Mouse (Mus musculus) urinary bladder, adult 18-20 months (tissue): ENCODE measurements around the gene Cpne8.

ENCODE experiments used
- DNase-seq, 2 experiments: peaks; one replicate each; pipeline ENCODE4 v3.0.0; 2022; ENCODE audit warnings: low spot score in 2 of 2, mixed read lengths in 2 of 2

Gene Cpne8

GRCm38 (mm10) chr15:90678985-90679759, at the start of gene Cpne8:
Cpne8 (minus strand) TSS chr15:90679432.
- peak; percentile 75 to 78 for DNase-seq

GRCm38 (mm10) chr15:90717717-90718116, 38.5 kb upstream of the Cpne8 start:
- DNase-seq = peak; percentile 2 to 30

GRCm38 (mm10) chr15:90709296-90709695, 30.1 kb upstream of the Cpne8 start:
- DNase-seq = no peak

- no peak for DNase-seq
These were observed 25.1 kb upstream of the Cpne8 start for GRCm38 (mm10) chr15:90704314-90704713.

GRCm38 (mm10) chr15:90703502-90704232, 24.4 kb upstream of the Cpne8 start:
- DNase-seq = no peak

- DNase-seq = no peak
These were observed 7.5 kb upstream of the Cpne8 start for GRCm38 (mm10) chr15:90686770-90687169.

GRCm38 (mm10) chr15:90679760-90680579, 738 bp upstream of the Cpne8 start:
- DNase-seq = peak; percentile 49 to 56

- DNase-seq = peak; percentile 30 to 52
These were observed 744 bp downstream of the Cpne8 start for GRCm38 (mm10) chr15:90678488-90678887.

- no peak for DNase-seq
These were observed 9.7 kb downstream of the Cpne8 start for GRCm38 (mm10) chr15:90669494-90669893.

- no peak for DNase-seq
These were observed 12.3 kb downstream of the Cpne8 start for GRCm38 (mm10) chr15:90666893-90667292.

GRCm38 (mm10) chr15:90664615-90665014, 14.6 kb downstream of the Cpne8 start:
- no peak for DNase-seq

- no peak for DNase-seq
These were observed 15.6 kb downstream of the Cpne8 start for GRCm38 (mm10) chr15:90663631-90664030.

GRCm38 (mm10) chr15:90660723-90661122, 18.5 kb downstream of the Cpne8 start:
- no peak for DNase-seq

- no peak for DNase-seq
These were observed 21.2 kb downstream of the Cpne8 start for GRCm38 (mm10) chr15:90658053-90658452.

- peak; percentile 35 to 48 for DNase-seq
These were observed 22.7 kb downstream of the Cpne8 start for GRCm38 (mm10) chr15:90656521-90656920.

- no peak for DNase-seq
These were observed 32.1 kb downstream of the Cpne8 start for GRCm38 (mm10) chr15:90647011-90647577.

GRCm38 (mm10) chr15:90646326-90646725, 32.9 kb downstream of the Cpne8 start:
- no peak for DNase-seq

GRCm38 (mm10) chr15:90645828-90646227, 33.4 kb downstream of the Cpne8 start:
- DNase-seq = no peak

- no peak for DNase-seq
These were observed 55.0 kb downstream of the Cpne8 start for GRCm38 (mm10) chr15:90624201-90624600.

- DNase-seq = no peak
These were observed 57.2 kb downstream of the Cpne8 start for GRCm38 (mm10) chr15:90622005-90622404.

GRCm38 (mm10) chr15:90619736-90620135, 59.5 kb downstream of the Cpne8 start:
- DNase-seq = no peak
